Mouse (Mus musculus): ENCODE measurements around the gene Capn7. TPM values are rescaled to one million over a fixed set of nuclear protein-coding genes. Genes with fewer than 3 reads are reported as not detected.

Gene Capn7
- total and polyA plus RNA-seq, 3 experiments, result 27.9 to 45.0 (median 33.3) TPM

- Histone ChIP-seq H3K27ac (ENCODE audit: insufficient read depth, low read depth) (peak overlapping the region; percentile 84), H3K4me2 (ENCODE audit: insufficient read depth, low read depth, poor library complexity, severe bottlenecking) (peak overlapping the region; percentile 21; the same call in 1 of the 2 replicates), H3K27me3 (replicated peaks) (no peaks in the 10 kb centered on the region), H3K4me3 (replicated peaks in 1 of 3; ENCODE audit: low read depth in 2 of 3, low read length in 2 of 3, poor library complexity in 1 of 3) (peak overlapping the region in 1 of 3 experiments; percentile 31), H3K79me2 (replicated peaks; ENCODE audit: control insufficient read depth, extremely low read depth, insufficient read depth, poor library complexity, severe bottlenecking) (peaks cover 64% of the 10 kb centered on the region), H3K36me3 (replicated peaks in 1 of 2; ENCODE audit: control insufficient read depth in 1 of 2, insufficient read depth in 1 of 2, low read length in 1 of 2) (peaks cover 48 to 95% of the 10 kb centered on the region in 2 experiments), H3K9me3 (replicated peaks; ENCODE audit: low read length) (no peaks in the 10 kb centered on the region), H3K9ac (ENCODE audit: insufficient read depth, low read depth) (0 out of 2 replicates have a peak overlapping the region, but pooled peaks have one; percentile 10), H3K4me1 (ENCODE audit: control insufficient read depth in 1 of 2, insufficient read depth in 2 of 2) (peaks cover 71 to 100% of the 10 kb centered on the region in 2 experiments)
- in situ Hi-C loops (cut with MboI; ENCODE audit: low pct_ligation_motif_present, low pct_unique_long_range_greater_than_20kb, low sequenced_read_pairs), result no loop called here
- DNase-seq (ENCODE audit: extremely low read depth), result no peak
- TF ChIP-seq USF1 (IDR thresholded peaks at IDR 0.05; ENCODE audit: low read depth, low read length) (no peak), KAT2A (IDR thresholded peaks at IDR 0.05; ENCODE audit: insufficient replicate concordance, low read length) (no peak), ELF1 (IDR thresholded peaks at IDR 0.05; ENCODE audit: low read depth, low read length) (0 out of 2 replicates have a peak, but pooled peaks have one; percentile 26), CHD2 (IDR thresholded peaks at IDR 0.05; ENCODE audit: low read length) (no peak)
- dilution Hi-C loops (cut with MboI; ENCODE audit: extremely low pct_ligation_motif_present, extremely low pct_unique_long_range_greater_than_20kb, low sequenced_read_pairs), result no loop called here
Observed at GRCm38 (mm10) chr14:31406154-31406810, 69.8 kb downstream of the Capn7 start.

DNA sequence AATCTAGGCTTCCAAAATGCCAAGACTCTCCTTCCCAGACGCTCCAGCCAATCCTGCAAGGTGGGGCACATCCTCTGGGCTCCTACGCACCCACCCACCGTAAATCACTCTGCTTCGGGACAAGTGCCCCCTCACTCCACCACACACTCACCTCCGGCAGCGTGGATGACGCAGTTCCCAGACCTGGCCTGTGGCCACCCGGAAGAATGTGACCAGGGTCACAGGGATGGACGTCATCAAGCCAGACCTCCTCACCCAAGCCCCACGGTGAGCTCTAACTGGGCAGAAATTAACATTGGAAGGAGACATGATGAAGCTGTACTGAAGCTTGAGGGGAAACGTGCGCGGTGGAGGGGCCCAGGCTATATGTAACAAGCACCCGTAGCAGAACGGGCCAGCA lies 70.8 kb downstream of the Capn7 start:
- Histone ChIP-seq H3K36me3 (replicated peaks in 1 of 2; ENCODE audit: control insufficient read depth in 1 of 2, insufficient read depth in 1 of 2, low read length in 1 of 2) (peaks cover 50 to 95% of the 10 kb centered on the region in 2 experiments), H3K27ac (ENCODE audit: insufficient read depth, low read depth) (peak overlapping the region; percentile 39), H3K79me2 (replicated peaks; ENCODE audit: control insufficient read depth, extremely low read depth, insufficient read depth, poor library complexity, severe bottlenecking) (peaks cover 71% of the 10 kb centered on the region), H3K4me3 (replicated peaks in 1 of 3; ENCODE audit: low read depth in 2 of 3, low read length in 2 of 3, poor library complexity in 1 of 3) (peak overlapping the region in 1 of 3 experiments; percentile 15), H3K4me1 (ENCODE audit: control insufficient read depth in 1 of 2, insufficient read depth in 2 of 2) (peaks cover 70 to 100% of the 10 kb centered on the region in 2 experiments), H3K9me3 (replicated peaks; ENCODE audit: low read length) (no peaks in the 10 kb centered on the region), H3K9ac (ENCODE audit: insufficient read depth, low read depth) (no peak overlapping the region), H3K27me3 (replicated peaks) (no peaks in the 10 kb centered on the region), H3K4me2 (ENCODE audit: insufficient read depth, low read depth, poor library complexity, severe bottlenecking) (no peak overlapping the region)
- in situ Hi-C loops (cut with MboI; ENCODE audit: low pct_ligation_motif_present, low pct_unique_long_range_greater_than_20kb, low sequenced_read_pairs), result no loop called here
- dilution Hi-C loops (cut with MboI; ENCODE audit: extremely low pct_ligation_motif_present, extremely low pct_unique_long_range_greater_than_20kb, low sequenced_read_pairs), result no loop called here
- DNase-seq (ENCODE audit: extremely low read depth), result no peak
- TF ChIP-seq ETS1 (conservative IDR thresholded peaks at IDR 0.05; ENCODE audit: low read depth, low read length) (no peak), MAZ (IDR thresholded peaks at IDR 0.05; ENCODE audit: low read depth, low read length) (no peak), POLR2AphosphoS2 (IDR thresholded peaks at IDR 0.05; ENCODE audit: low read depth, low read length) (no peak), ZC3H11A (IDR thresholded peaks at IDR 0.05; ENCODE audit: low read depth, low read length) (no peak), RAD21 (IDR thresholded peaks at IDR 0.05; ENCODE audit: low read depth, low read length) (no peak), E2F4 (IDR thresholded peaks at IDR 0.05; ENCODE audit: insufficient replicate concordance, low read depth, low read length) (no peak), POLR2A (IDR thresholded peaks at IDR 0.05; ENCODE audit: low read depth, low read length) (no peak), MYC (IDR thresholded peaks at IDR 0.05; ENCODE audit: low read depth, low read length) (no peak), CHD1 (IDR thresholded peaks at IDR 0.05; ENCODE audit: low read depth, low read length) (no peak), ZMIZ1 (IDR thresholded peaks at IDR 0.05; ENCODE audit: low read depth, low read length) (no peak), MEF2A (IDR thresholded peaks at IDR 0.05; ENCODE audit: borderline replicate concordance, low read depth, low read length) (no peak), MAX (IDR thresholded peaks at IDR 0.05; ENCODE audit: low read length) (no peak), TCF12 (IDR thresholded peaks at IDR 0.05; ENCODE audit: low read depth, low read length) (no peak), GABPA (IDR thresholded peaks at IDR 0.05; ENCODE audit: insufficient replicate concordance, low read depth, low read length) (no peak), MXI1 (IDR thresholded peaks at IDR 0.05; ENCODE audit: low read depth, low read length) (no peak), BHLHE40 (IDR thresholded peaks at IDR 0.05; ENCODE audit: low read depth, low read length) (no peak), IRF4 (IDR thresholded peaks at IDR 0.05; ENCODE audit: low read depth, low read length) (no peak), UBTF (IDR thresholded peaks at IDR 0.05; ENCODE audit: low read depth, low read length) (no peak)
